Mouse (Mus musculus) midbrain, embryonic 14.5 days (tissue): Measurements from ENCODE around the gene Atg4b. TPM values are rescaled to one million over a fixed set of nuclear protein-coding genes. Genes with fewer than 3 reads are reported as not detected.

Experiments used
- polyA plus RNA-seq: library from polyadenylated mRNA; unstranded; fragments of >200 nt; fragmentation: Nextera tagmentation; extraction: Ambion mirVana; gene quantifications from 2 replicates; pipeline ENCODE4 v1.2.1, GENCODE M21; 2014

The Atg4b gene
- polyA plus RNA-seq, 1 experiment from 2014 or later: 102 TPM

Other genes starting within 250 kb of the Atg4b start
- gene Farp2, start 239.4 kb upstream of the Atg4b start, polyA plus RNA-seq: 3.6 and 4.7 TPM in 2 replicates
- gene Stk25, start 92.8 kb upstream of the Atg4b start, polyA plus RNA-seq: 357 and 370 TPM in 2 replicates
- gene Bok, start 65.8 kb upstream of the Atg4b start, polyA plus RNA-seq: 77.6 and 87.4 TPM in 2 replicates
- 39.2 and 46.3 TPM in 2 replicates for gene Thap4, start 3.4 kb downstream of the Atg4b start, polyA plus RNA-seq
- gene Dtymk, start 50.4 kb downstream of the Atg4b start, polyA plus RNA-seq: 143 and 144 TPM in 2 replicates
- gene Ing5, start 52.5 kb downstream of the Atg4b start, polyA plus RNA-seq: 9.6 and 9.7 TPM in 2 replicates
- 10.5 and 11.5 TPM in 2 replicates for gene D2hgdh, start 73.4 kb downstream of the Atg4b start, polyA plus RNA-seq
- gene Gal3st2, start 109.8 kb downstream of the Atg4b start, polyA plus RNA-seq: 0.24 TPM in 1 of 2 replicates, not detected in the other
- not detected in 2 replicates for gene Gal3st2b, start 166.8 kb downstream of the Atg4b start, polyA plus RNA-seq
- gene Gal3st2c, start 239.0 kb downstream of the Atg4b start, polyA plus RNA-seq: not detected in 2 replicates